Mouse (Mus musculus) ES-Bruce4 (cell line): ENCODE measurements around the gene Hoxa3.

Source experiments
- CTCF ChIP-seq: IDR thresholded peaks from one replicate; pipeline ENCODE4 v1.8.1; 2011; ENCODE audit warnings: low read depth, low read length
- EP300 ChIP-seq: IDR thresholded peaks from 2 replicates; pipeline ENCODE4 v1.6.1; 2011; ENCODE audit warnings: low read depth, low read length; ENCODE audit not compliant: insufficient read depth
- POLR2A ChIP-seq: IDR thresholded peaks from one replicate; pipeline ENCODE4 v1.8.1; 2011; ENCODE audit warnings: low read length; ENCODE audit not compliant: insufficient read depth

DNA sequence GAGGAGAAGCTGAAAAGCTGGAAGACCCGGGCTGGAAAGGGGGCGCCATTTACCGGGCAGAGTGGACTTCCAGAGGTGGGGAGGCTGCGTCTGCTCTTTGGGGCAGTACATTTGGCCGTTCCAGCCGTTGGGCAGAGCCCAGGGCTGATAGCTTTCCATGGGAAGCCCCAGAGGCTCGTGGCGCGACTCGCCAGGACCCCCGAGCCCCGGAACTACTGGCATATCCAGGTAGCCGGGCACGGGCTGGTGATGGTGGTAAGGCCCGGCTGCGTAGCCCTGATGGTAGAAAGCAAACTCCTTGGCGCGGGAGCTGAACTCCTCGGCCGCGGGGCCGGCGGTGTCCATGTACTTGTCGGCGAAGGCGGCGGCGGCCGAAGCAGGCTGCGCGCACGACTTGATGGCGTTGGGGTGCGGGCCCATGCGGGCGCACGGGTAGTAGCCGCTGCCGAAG, 46.7 kb upstream of the Hoxa3 start:
- TF ChIP-seq CTCF (peak; percentile 2), POLR2A (no peak), EP300 (no peak)
